Mouse (Mus musculus) heart, embryonic 16.5 days (tissue): ENCODE measurements around the gene Mmachc. TPM values are rescaled to one million over a fixed set of nuclear protein-coding genes. Genes with fewer than 3 reads are reported as not detected.
"Not testable (repeated sequence)": the region's sequence is repeated elsewhere in the genome, so short reads cannot be mapped to it uniquely, and the experiment has no call there.

Experiments used
- ATAC-seq: fragments of 200-750 bp; cut with Nextera tagmentation; replicated peaks from 2 replicates; pipeline ENCODE4 v1.8.0; 2017; ENCODE audit warnings: moderate number of reproducible peaks; ENCODE audit not compliant: insufficient read depth, low FRiP score; ENCODE audit errors: extremely low read depth
- H3K27ac ChIP-seq: fragments of 300-500 bp; sonication (generic); 2 replicates; pipeline ENCODE4 v1.5.1; 2014; ENCODE audit warnings: mild to moderate bottlenecking, low read length, control low read depth, moderate library complexity
- H3K27me3 ChIP-seq: fragments of 300-500 bp; sonication (generic); 2 replicates; pipeline ENCODE4 v1.6.1; 2014; ENCODE audit warnings: low read length, mixed read lengths; ENCODE audit not compliant: control insufficient read depth, insufficient read depth
- H3K36me3 ChIP-seq: fragments of 300-500 bp; sonication (generic); 2 replicates; pipeline ENCODE4 v1.6.1; 2014; ENCODE audit not compliant: control insufficient read depth, insufficient read depth
- H3K4me1 ChIP-seq: fragments of 300-500 bp; sonication (generic); 2 replicates; pipeline ENCODE4 v1.6.1; 2014; ENCODE audit warnings: low read length, mixed read lengths; ENCODE audit not compliant: control insufficient read depth, insufficient read depth
- H3K4me2 ChIP-seq: fragments of 300-500 bp; sonication (generic); 2 replicates; pipeline ENCODE4 v1.6.1; 2014; ENCODE audit warnings: low read depth, mild to moderate bottlenecking, control low read depth, low read length
- H3K4me3 ChIP-seq: fragments of 300-500 bp; sonication (generic); 2 replicates; pipeline ENCODE4 v1.5.1; 2014; ENCODE audit warnings: mild to moderate bottlenecking, control low read depth, low read length
- H3K9ac ChIP-seq: fragments of 300-500 bp; sonication (generic); 2 replicates; pipeline ENCODE4 v1.6.1; 2014; ENCODE audit warnings: low read length, control low read depth
- H3K9me3 ChIP-seq: fragments of 300-500 bp; sonication (generic); replicated peaks from 2 replicates; pipeline ENCODE4 v1.6.1; 2016; ENCODE audit warnings: low read length; ENCODE audit not compliant: control insufficient read depth
- WGBS: fragments of 180-500 bp; shearing (Covaris S2); extraction: QIAGEN DNeasy Blood & Tissue Kit; methylation state at CpG from one replicate; pipeline ENCODE4 v1.1.7; 2014; 5-methylcytosine and 5-hydroxymethylcytosine counted together
- polyA plus RNA-seq: library from polyadenylated mRNA; unstranded; fragments of >200 nt; fragmentation: Nextera tagmentation; extraction: Ambion mirVana; gene quantifications from 2 replicates; pipeline ENCODE4 v1.2.1, GENCODE M21; 2015

Mmachc gene
- polyA plus RNA-seq, 1 experiment from 2014 or later, result 45.0 TPM

DNA sequence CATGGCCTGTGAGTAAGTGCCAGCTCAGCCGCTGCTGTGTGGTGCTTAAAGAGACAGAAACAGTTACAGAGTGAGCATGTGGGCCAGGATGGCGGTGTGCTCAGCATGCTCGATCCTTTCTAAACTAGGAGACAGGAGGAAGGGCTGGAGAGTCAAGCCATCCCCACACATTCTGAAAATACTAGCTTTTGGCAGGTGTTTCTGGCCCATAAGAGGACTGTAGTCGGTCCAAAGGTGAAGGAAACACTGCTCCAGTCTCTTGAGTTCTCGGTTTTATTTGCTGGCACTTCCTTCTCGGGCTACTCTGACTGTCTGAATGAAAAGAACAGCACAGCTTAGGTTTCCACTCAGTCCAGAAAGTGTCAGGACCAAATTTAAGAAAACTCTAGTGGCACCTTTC, 47.4 kb downstream of the Mmachc start:
- 68% methylated on average over 6 of the region's 6 CpGs for WGBS

DNA sequence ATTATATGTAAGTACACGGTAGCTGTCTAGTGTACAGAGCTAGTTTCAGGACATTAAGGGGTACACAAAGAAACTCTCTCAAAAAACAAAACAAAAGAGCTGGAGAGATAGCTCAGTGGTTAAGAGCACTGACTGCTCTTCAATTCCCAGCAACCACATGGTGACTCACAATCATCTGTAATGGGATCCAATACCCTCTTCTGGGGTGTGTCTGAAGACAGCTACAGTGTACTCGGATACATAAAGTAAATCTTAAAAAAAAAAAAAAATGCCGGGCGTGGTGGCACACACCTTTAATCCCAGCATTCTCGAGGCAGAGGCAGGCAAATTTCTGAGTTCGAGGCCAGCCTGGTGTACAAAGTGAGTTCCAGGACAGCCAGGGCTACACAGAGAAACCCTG, 48.3 kb downstream of the Mmachc start:
- not testable (repeated sequence) for H3K9me3 ChIP-seq, H3K36me3 ChIP-seq, ATAC-seq, H3K4me3 ChIP-seq, H3K27me3 ChIP-seq, H3K9ac ChIP-seq, H3K4me2 ChIP-seq, H3K27ac ChIP-seq, H3K4me1 ChIP-seq
- WGBS, result 81% methylated on average over 6 of the region's 6 CpGs

More for the DNA sequence above, 47.4 kb downstream of the Mmachc start:
- Histone ChIP-seq H3K36me3 (no peaks in the 10 kb centered on the region), H3K4me1 (no peaks in the 10 kb centered on the region), H3K4me2 (no peak overlapping the region), H3K9ac (no peak overlapping the region), H3K9me3 (no peaks in the 10 kb centered on the region), H3K4me3 (no peak overlapping the region), H3K27me3 (no peaks in the 10 kb centered on the region), H3K27ac (no peak overlapping the region)
- no peak for ATAC-seq

DNA sequence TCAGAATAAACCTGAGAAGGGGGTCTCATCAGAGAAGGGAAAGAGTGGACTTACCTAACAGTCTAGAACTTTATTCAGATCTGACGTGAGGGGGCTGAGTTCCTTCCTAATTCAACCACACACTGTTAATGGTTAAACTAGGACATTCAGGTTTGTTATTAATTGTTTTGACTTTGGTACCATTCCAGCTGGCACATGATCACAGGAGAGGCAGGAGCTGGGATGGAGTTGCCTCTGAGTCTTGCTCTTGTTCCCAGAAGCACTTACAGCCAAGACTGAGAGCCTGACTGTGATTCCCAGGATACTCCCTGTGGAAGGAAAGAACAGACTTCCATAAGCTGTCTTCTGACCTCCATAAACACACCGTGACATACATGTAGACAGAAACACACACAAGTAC, 48.7 kb downstream of the Mmachc start:
- H3K9ac ChIP-seq, result no peak overlapping the region
- H3K4me2 ChIP-seq, result no peak overlapping the region

DNA sequence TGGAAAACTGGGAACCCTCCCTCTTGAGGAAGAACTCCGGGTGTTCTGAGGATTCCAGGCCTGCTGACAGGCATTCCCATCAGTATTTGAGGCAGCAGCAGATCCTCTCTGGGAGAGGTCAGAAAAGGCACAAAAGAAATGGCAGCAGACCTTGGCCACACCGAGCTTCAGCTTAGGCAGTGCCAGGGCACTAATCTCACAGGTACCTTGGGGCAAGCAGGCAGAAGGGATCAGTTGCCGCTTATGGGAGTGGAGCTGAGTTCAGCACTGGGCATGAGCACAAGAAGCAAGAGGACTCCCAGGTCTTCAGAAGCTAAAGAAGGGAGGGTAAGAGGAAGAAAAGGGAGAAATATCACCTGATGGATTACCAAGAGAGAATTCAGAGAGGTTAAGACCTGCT, 50.2 kb downstream of the Mmachc start:
- H3K36me3 ChIP-seq, result no peaks in the 10 kb centered on the region
- no peak overlapping the region for H3K4me2 ChIP-seq
- no peak overlapping the region for H3K27ac ChIP-seq
- no peaks in the 10 kb centered on the region for H3K9me3 ChIP-seq
- no peak for ATAC-seq
- H3K4me3 ChIP-seq, result no peak overlapping the region
- H3K27me3 ChIP-seq, result no peaks in the 10 kb centered on the region
- H3K9ac ChIP-seq, result no peak overlapping the region
- no peaks in the 10 kb centered on the region for H3K4me1 ChIP-seq
- WGBS, result 41% methylated on average over 3 of the region's 3 CpGs

More for the DNA sequence above, 48.7 kb downstream of the Mmachc start:
- no peaks in the 10 kb centered on the region for H3K36me3 ChIP-seq
- 49% methylated on average over 2 of the region's 2 CpGs for WGBS
- H3K27ac ChIP-seq, result no peak overlapping the region
- no peaks in the 10 kb centered on the region for H3K9me3 ChIP-seq
- no peaks in the 10 kb centered on the region for H3K4me1 ChIP-seq
- H3K27me3 ChIP-seq, result no peaks in the 10 kb centered on the region
- no peak overlapping the region for H3K4me3 ChIP-seq
- ATAC-seq, result no peak

DNA sequence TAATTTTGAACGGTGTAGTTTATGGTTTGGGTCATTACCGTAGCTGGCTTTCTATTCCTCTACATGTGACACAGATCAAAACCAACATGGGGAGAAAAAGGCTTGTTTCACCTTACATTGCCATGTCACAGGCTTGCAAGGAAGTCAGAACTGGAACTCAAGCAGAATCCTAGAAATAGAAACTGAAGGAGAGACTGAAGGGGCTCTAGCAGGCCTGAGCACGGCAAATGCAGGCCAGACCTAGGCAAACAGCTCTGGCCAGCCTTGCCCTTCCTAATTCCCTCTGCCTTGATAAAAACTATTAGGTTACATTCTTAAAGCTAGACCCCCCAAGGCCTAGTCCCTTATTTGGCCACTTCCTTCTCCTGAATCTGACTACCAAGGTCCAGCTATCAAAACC, 52.5 kb downstream of the Mmachc start:
- H3K27me3 ChIP-seq, result no peaks in the 10 kb centered on the region
- no peak for ATAC-seq
- H3K27ac ChIP-seq, result no peak overlapping the region
- no peaks in the 10 kb centered on the region for H3K36me3 ChIP-seq
- H3K4me3 ChIP-seq, result no peak overlapping the region
- H3K4me2 ChIP-seq, result no peak overlapping the region
- no peak overlapping the region for H3K9ac ChIP-seq
- H3K4me1 ChIP-seq, result peaks cover 3% of the 10 kb centered on the region
- H3K9me3 ChIP-seq, result no peaks in the 10 kb centered on the region
- WGBS, result 57% methylated on average over 3 of the region's 3 CpGs

DNA sequence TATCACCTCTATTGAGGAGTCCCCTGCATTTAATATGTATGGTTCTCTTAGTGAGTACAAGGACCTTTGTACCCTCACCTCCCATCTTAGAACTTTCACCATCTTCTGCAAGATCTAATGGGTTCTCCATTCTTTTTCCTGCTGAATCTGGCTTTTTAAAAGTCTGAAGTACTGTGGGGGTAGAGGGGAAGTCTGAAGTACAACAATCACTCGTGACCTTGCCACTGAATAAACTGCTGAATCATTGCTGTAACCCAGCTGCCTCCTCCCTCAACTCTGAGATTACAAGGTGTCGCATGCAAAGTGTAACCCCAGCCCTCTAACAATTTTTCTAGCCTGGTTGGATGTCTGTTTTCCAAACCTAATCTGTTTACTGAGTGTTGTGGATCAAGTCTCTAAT, 53.1 kb downstream of the Mmachc start:
- no peaks in the 10 kb centered on the region for H3K9me3 ChIP-seq
- H3K27ac ChIP-seq, result no peak overlapping the region
- H3K36me3 ChIP-seq, result no peaks in the 10 kb centered on the region
- no peak overlapping the region for H3K4me2 ChIP-seq
- ATAC-seq, result no peak
- WGBS, result 33% methylated on average over 2 of the region's 2 CpGs
- H3K4me1 ChIP-seq, result peaks cover 6% of the 10 kb centered on the region
- H3K4me3 ChIP-seq, result no peak overlapping the region
- no peaks in the 10 kb centered on the region for H3K27me3 ChIP-seq
- H3K9ac ChIP-seq, result no peak overlapping the region

DNA sequence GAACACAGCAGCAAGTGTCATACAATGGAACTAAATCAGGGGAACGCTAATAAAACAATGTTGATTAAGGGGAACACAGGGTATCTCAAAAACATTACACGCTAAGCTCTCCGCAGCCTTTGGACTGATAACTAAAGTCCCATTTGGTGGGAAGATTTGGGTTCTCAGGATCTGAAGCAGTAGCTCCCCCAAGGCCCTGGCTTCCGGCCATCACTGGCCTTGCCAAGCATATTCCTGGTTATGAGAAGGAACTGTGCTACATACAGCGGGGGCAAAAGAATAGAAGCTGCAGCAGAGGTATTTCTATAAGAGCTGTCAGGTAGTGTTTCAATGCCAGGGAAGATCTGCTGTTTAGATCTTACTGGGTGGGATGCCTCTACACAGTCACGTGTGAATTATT, 55.0 kb downstream of the Mmachc start:
- Histone ChIP-seq H3K9me3 (no peaks in the 10 kb centered on the region), H3K27me3 (no peaks in the 10 kb centered on the region), H3K4me2 (no peak overlapping the region), H3K27ac (no peak overlapping the region), H3K36me3 (peaks cover 10% of the 10 kb centered on the region; the same call in 1 of the 2 replicates), H3K9ac (no peak overlapping the region), H3K4me1 (peaks cover 19% of the 10 kb centered on the region), H3K4me3 (no peak overlapping the region)
- no peak for ATAC-seq
- 77% methylated on average over 6 of the region's 6 CpGs for WGBS

Other genes starting within 250 kb of the Mmachc start
- 16.3 TPM in 2 replicates for gene Mast2, start 244.2 kb downstream of the Mmachc start, polyA plus RNA-seq
- 16.2 and 16.3 TPM in 2 replicates for gene Ipp, start 200.9 kb downstream of the Mmachc start, polyA plus RNA-seq
- gene Tmem69, start 152.5 kb downstream of the Mmachc start, polyA plus RNA-seq, result 23.2 and 33.4 TPM in 2 replicates
- 25.1 and 31.5 TPM in 2 replicates for gene Gpbp1l1, start 150.7 kb downstream of the Mmachc start, polyA plus RNA-seq
- 5.2 and 6.1 TPM in 2 replicates for gene Ccdc17, start 111.8 kb downstream of the Mmachc start, polyA plus RNA-seq
- 73.8 and 77.5 TPM in 2 replicates for gene Nasp, start 80.5 kb downstream of the Mmachc start, polyA plus RNA-seq
- 580 and 585 TPM in 2 replicates for gene Akr1a1, start 56.7 kb downstream of the Mmachc start, polyA plus RNA-seq
- gene Prdx1, start 22.9 kb downstream of the Mmachc start, polyA plus RNA-seq, result 934 and 942 TPM in 2 replicates
- 14.8 and 16.0 TPM in 2 replicates for gene Ccdc163, start 103 bp upstream of the Mmachc start, polyA plus RNA-seq
- gene Tesk2, start 12.5 kb upstream of the Mmachc start, polyA plus RNA-seq, result 3.3 and 3.6 TPM in 2 replicates
- gene Toe1, start 99.2 kb upstream of the Mmachc start, polyA plus RNA-seq, result 23.4 and 23.5 TPM in 2 replicates
- 8.6 and 9.9 TPM in 2 replicates for gene Mutyh, start 99.3 kb upstream of the Mmachc start, polyA plus RNA-seq
- 0.95 and 1.2 TPM in 2 replicates for gene Hpdl, start 113.3 kb upstream of the Mmachc start, polyA plus RNA-seq
- 0.39 and 0.42 TPM in 2 replicates for gene Zswim5, start 169.0 kb upstream of the Mmachc start, polyA plus RNA-seq